Mouse (Mus musculus) embryonic facial prominence, embryonic 13.5 days (tissue): ENCODE measurements at regions not wholly inside any gene's neighbourhood (a gene's known extent, or its start where the extent isn't known, plus 50 kb on each side); places are given as distances from the start of the nearest gene placed in this dataset.
"Not testable (repeated sequence)": the region's sequence is repeated elsewhere in the genome, so short reads cannot be mapped to it uniquely, and the experiment has no call there.

ENCODE experiments used
- ATAC-seq: fragments of 200-750 bp; cut with Nextera tagmentation; 2 replicates; pipeline ENCODE4 v1.8.0; 2017; ENCODE audit warnings: low read depth; ENCODE audit not compliant: insufficient number of reproducible peaks, insufficient read depth, low FRiP score, low TSS enrichment
- H3K27ac ChIP-seq: fragments of 300-500 bp; sonication (generic); 2 replicates; pipeline ENCODE4 v1.5.1; 2015; ENCODE audit warnings: moderate library complexity, mild to moderate bottlenecking, inconsistent platforms
- H3K27me3 ChIP-seq: fragments of 300-500 bp; sonication (generic); 2 replicates; pipeline ENCODE4 v1.6.1; 2015; ENCODE audit warnings: mild to moderate bottlenecking, inconsistent platforms
- H3K36me3 ChIP-seq: fragments of 300-500 bp; sonication (generic); 2 replicates; pipeline ENCODE4 v1.6.1; 2015; ENCODE audit warnings: mild to moderate bottlenecking, inconsistent platforms
- H3K4me1 ChIP-seq: fragments of 300-500 bp; sonication (generic); 2 replicates; pipeline ENCODE4 v1.6.1; 2015; ENCODE audit warnings: inconsistent platforms
- H3K4me2 ChIP-seq: fragments of 300-500 bp; sonication (generic); 2 replicates; pipeline ENCODE4 v1.6.1; 2015; ENCODE audit warnings: moderate library complexity, mild to moderate bottlenecking, inconsistent platforms
- H3K4me3 ChIP-seq: fragments of 300-500 bp; sonication (generic); 2 replicates; pipeline ENCODE4 v1.5.1; 2015; ENCODE audit warnings: mild to moderate bottlenecking, inconsistent platforms
- H3K9ac ChIP-seq: fragments of 300-500 bp; sonication (generic); 2 replicates; pipeline ENCODE4 v1.6.1; 2015; ENCODE audit warnings: mild to moderate bottlenecking, inconsistent platforms
- H3K9me3 ChIP-seq: fragments of 300-500 bp; sonication (generic); 2 replicates; pipeline ENCODE4 v1.6.1; 2016; ENCODE audit warnings: inconsistent platforms
- WGBS: fragments of 180-500 bp; shearing (Covaris S2); methylation state at CpG from one replicate; pipeline ENCODE4 v1.1.7; 2015; ENCODE audit warnings: mixed read lengths; 5-methylcytosine and 5-hydroxymethylcytosine counted together

DNA sequence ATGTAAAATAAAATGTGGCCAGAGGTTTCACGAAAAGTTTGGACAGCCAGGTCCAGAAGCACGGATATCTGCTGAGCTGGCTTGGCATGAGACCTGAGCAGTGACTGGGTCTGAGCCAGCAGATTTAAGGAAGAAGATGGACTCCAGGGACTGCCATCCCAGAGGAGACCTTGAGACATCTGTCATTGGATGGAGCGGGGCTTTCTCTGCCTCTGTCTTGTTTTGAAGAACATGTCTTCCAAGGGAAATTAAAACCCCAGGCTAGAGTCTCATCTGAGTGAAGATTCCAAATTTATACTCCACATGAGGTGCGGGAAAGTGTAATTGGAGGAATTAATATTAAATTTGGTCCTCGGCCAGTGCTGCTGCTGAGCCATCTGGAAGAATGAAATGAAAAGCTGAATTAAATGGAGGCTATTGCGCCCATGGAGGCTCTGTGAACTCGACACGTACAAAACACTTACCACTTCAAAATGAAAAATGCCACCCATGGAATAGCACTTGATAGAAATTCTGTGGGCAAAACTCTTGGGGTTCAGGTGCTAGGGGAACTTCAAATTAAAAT, 129.8 kb upstream of the Adcy2 start:
- WGBS, result 82% methylated on average over 8 of the region's 8 CpGs
- Histone ChIP-seq H3K9ac (no peak overlapping the region), H3K27me3 (no peaks in the 10 kb centered on the region), H3K4me3 (no peak overlapping the region), H3K4me1 (no peaks in the 10 kb centered on the region), H3K9me3 (no peaks in the 10 kb centered on the region), H3K36me3 (no peaks in the 10 kb centered on the region), H3K4me2 (no peak overlapping the region), H3K27ac (no peak overlapping the region)
- no peak for ATAC-seq

DNA sequence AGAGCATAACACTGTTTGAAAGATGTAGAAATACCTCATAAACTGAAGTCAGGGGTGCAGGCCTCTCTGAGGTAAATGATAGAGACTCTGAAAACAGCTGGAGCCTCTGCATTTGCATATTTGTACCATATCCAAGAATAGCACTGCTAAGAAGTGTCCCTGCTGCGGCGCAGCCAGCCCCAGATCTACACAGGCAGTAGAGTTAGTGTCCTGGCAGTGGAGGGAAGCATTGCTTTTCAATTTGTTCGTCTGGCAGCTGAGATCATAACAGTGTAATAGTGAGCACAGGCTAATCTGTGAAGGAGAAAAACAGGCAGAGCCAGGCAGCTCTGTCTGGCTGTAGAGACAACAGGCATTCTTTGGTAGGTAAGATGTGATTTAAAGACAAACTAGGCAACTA, 128.2 kb upstream of the Adcy2 start:
- Histone ChIP-seq H3K9me3 (no peaks in the 10 kb centered on the region), H3K36me3 (no peaks in the 10 kb centered on the region), H3K4me2 (no peak overlapping the region), H3K9ac (no peak overlapping the region), H3K27ac (no peak overlapping the region), H3K4me1 (no peaks in the 10 kb centered on the region), H3K4me3 (no peak overlapping the region), H3K27me3 (no peaks in the 10 kb centered on the region)
- no peak for ATAC-seq
- 60% methylated on average over 3 of the region's 3 CpGs for WGBS

DNA sequence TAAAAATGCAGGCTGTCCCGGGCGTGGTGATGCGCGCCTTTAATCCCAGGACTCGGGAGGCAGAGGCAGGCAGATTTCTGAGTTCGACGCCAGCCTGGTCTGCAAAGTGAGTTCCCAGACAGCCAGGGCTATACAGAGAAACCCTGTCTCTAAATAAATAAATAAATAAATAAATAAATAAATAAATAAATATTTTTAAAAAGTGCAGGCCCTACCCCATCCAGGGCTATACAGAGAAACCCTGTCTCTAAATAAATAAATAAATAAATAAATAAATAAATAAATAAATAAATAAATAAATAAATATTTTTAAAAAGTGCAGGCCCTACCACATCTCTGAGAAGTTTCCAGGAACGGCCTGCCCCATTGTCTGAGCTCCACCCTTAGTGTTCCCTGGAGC, 119.4 kb upstream of the Adcy2 start:
- H3K4me2 ChIP-seq, H3K9ac ChIP-seq, H3K36me3 ChIP-seq, H3K4me3 ChIP-seq, H3K27me3 ChIP-seq, H3K27ac ChIP-seq, H3K9me3 ChIP-seq, H3K4me1 ChIP-seq: not testable (repeated sequence)
- ATAC-seq, result 0 out of 2 replicates have a peak, but pooled peaks have one; percentile 43
- WGBS, result 95% methylated on average over 8 of the region's 8 CpGs

DNA sequence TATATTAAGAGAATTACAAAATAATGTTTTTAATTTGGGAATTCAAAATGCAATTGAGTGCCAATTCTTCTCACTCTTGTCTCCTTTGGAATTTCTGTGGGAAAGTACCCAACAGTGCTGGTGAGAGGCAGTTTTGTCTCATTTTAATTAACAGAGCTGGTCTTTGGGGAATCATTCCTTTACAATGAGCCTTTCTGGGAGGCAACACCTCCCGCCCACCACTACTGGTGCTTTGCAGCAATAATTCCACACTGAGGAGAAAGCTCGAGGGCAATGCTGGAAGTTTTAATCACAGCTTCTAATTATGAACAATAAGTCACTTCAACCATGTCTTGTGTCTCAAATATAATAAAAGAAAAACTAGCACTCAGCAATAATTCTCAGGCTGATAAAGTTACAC, 109.8 kb upstream of the Adcy2 start:
- Histone ChIP-seq H3K4me1 (no peaks in the 10 kb centered on the region), H3K4me3 (no peak overlapping the region), H3K9me3 (no peaks in the 10 kb centered on the region), H3K4me2 (no peak overlapping the region), H3K27ac (no peak overlapping the region), H3K36me3 (no peaks in the 10 kb centered on the region), H3K27me3 (no peaks in the 10 kb centered on the region), H3K9ac (no peak overlapping the region)
- 62% methylated on average over 2 of the region's 2 CpGs for WGBS
- no peak for ATAC-seq

DNA sequence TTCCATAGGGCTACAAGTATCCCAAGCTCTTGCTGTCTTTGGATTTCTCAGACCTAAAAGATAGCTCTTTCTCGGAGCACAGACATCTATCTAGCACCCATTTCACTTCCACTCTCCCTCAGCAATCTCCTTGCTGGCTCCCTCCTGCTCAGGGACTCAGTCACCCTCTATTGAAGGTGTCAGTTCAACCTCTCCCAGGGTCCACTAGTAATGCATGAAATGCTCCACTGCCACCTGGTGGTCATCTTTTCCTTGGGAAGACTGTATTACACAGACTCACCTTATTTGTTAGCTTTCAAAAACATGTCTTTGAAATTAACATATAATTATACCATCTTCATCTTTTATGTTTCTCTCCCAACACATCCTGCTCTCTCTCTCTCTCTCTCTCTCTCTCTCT, 87.3 kb upstream of the Adcy2 start:
- Histone ChIP-seq H3K4me2 (no peak overlapping the region), H3K36me3 (no peaks in the 10 kb centered on the region), H3K27me3 (no peaks in the 10 kb centered on the region), H3K4me3 (no peak overlapping the region), H3K4me1 (no peaks in the 10 kb centered on the region), H3K27ac (no peak overlapping the region), H3K9ac (no peak overlapping the region), H3K9me3 (no peaks in the 10 kb centered on the region)
- 48% methylated on average over 1 of the region's 1 CpGs for WGBS
- ATAC-seq, result peak; percentile 56; the same call in 1 of the 2 replicates

DNA sequence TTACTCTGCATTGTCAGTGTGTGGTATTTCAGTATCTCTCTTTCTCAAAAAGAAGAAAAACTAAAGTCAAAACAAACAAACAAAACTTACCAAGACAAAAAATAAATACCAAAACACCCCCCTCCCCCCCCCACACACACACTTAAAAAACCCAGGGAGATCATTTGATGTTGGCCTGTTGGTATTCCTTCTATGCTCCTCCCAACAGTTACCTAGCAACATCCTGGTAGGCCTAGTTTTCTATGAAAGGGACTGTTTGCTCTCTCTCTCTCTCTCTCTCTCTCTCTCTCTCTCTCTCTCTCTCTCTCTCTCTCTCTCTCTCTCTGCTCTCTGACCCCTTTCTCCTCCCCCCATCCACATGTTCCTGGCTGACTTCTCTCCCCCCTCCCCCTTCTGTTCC, 71.0 kb upstream of the Adcy2 start:
- no peak overlapping the region for H3K4me2 ChIP-seq
- no peak overlapping the region for H3K27ac ChIP-seq
- no peaks in the 10 kb centered on the region for H3K9me3 ChIP-seq
- no peaks in the 10 kb centered on the region for H3K36me3 ChIP-seq
- H3K27me3 ChIP-seq, result no peaks in the 10 kb centered on the region
- H3K4me1 ChIP-seq, result no peaks in the 10 kb centered on the region
- no peak overlapping the region for H3K4me3 ChIP-seq
- H3K9ac ChIP-seq, result no peak overlapping the region
- ATAC-seq, result no peak

DNA sequence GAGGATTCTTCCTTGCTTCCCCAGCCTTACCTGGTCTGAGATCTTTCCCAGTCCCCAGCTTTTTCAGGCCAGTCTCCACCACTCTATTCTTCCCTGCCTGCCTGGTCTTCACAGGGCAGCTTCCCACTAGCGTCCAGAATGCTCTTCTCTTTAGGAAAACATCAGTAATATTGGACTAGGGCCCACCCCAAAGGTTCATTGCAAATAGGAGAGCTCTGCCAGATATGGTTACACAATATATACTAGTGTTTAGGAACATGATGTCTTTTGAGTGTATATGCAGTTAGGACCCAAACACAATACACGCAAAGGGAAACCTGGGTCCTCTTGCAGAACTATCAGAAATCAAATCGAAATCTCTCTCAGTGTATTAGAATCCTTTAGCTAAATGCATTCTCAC, 70.5 kb upstream of the Adcy2 start:
- no peak for ATAC-seq
- WGBS, result 87% methylated on average over 3 of the region's 3 CpGs
- H3K4me1 ChIP-seq, result no peaks in the 10 kb centered on the region

DNA sequence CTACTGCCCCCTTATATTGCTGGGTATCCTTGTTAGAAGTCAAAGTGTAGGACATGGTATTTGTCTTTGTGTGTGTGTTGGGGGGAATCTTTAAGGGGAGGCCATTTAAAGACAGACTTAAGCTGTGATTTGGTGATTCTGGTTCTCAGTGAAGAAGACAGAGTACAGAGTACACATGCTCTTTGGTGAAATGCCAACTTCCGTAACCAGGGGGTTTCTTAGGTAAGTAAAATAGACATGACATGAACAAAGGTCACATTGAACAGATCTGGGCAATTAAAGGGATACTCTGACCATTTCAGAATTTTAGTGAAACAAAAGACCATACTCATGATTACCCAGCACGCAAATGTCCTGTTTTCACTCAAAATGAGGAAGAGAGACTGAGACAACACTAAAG, 67.3 kb upstream of the Adcy2 start:
- WGBS, result 72% methylated on average over 2 of the region's 2 CpGs
- no peaks in the 10 kb centered on the region for H3K4me1 ChIP-seq
- H3K9me3 ChIP-seq, result no peaks in the 10 kb centered on the region
- H3K27me3 ChIP-seq, result no peaks in the 10 kb centered on the region
- no peak overlapping the region for H3K9ac ChIP-seq
- ATAC-seq, result no peak
- no peak overlapping the region for H3K4me2 ChIP-seq
- no peak overlapping the region for H3K4me3 ChIP-seq
- no peaks in the 10 kb centered on the region for H3K36me3 ChIP-seq
- no peak overlapping the region for H3K27ac ChIP-seq

More for the DNA sequence above, 70.5 kb upstream of the Adcy2 start:
- H3K9me3 ChIP-seq, result no peaks in the 10 kb centered on the region
- H3K36me3 ChIP-seq, result no peaks in the 10 kb centered on the region
- no peaks in the 10 kb centered on the region for H3K27me3 ChIP-seq
- H3K9ac ChIP-seq, result no peak overlapping the region
- H3K4me2 ChIP-seq, result no peak overlapping the region
- no peak overlapping the region for H3K27ac ChIP-seq
- H3K4me3 ChIP-seq, result no peak overlapping the region

DNA sequence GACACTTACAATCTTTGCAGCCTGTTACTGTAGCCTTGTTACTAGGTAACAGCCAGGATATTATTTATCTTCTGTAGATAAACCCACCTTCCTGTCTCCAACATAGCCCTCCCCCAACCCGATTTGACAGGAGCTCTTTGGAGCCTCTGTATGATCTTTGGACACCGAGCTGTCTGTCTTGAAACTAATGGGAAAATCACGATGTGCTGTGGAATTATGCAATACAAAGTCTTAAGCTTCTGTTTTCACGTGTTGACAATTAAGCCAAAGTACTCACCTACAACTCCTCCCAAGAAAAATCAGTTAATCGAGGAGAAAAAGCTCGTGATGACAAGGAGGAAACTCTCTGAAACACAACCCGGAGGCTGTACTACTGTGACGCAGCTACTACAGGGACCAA, 65.9 kb upstream of the Adcy2 start:
- Histone ChIP-seq H3K4me3 (no peak overlapping the region), H3K9ac (no peak overlapping the region), H3K27ac (no peak overlapping the region), H3K9me3 (no peaks in the 10 kb centered on the region), H3K4me2 (no peak overlapping the region), H3K27me3 (no peaks in the 10 kb centered on the region), H3K4me1 (no peaks in the 10 kb centered on the region), H3K36me3 (no peaks in the 10 kb centered on the region)
- 81% methylated on average over 8 of the region's 8 CpGs for WGBS
- no peak for ATAC-seq

DNA sequence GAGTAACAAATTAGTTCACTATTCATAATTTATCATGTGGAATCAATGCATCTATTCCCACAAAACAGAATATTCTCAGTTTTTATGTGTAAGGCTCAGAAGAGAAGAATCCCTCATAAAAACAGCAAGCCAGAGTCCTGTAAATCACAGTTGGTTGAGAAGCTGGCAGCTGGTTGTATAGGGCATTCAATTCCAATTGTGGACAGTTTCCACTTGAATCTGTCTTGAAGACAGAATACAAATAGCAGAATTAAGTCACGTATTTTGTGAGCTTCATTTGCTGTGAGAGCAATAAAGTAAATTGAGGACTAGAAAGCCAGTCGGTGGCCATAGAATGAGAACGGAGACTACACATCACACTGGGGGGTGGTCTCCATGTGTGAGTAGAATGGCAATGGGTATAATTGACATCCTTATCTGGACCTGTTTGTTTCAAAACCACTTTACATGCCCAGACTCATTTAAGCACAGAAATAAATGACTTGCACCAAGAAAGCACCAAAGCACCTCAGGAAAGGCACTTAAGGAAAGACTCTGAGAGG, 63.4 kb upstream of the Adcy2 start:
- no peak overlapping the region for H3K4me2 ChIP-seq
- H3K9ac ChIP-seq, result no peak overlapping the region
- no peaks in the 10 kb centered on the region for H3K27me3 ChIP-seq
- no peaks in the 10 kb centered on the region for H3K4me1 ChIP-seq
- H3K4me3 ChIP-seq, result no peak overlapping the region
- H3K27ac ChIP-seq, result no peak overlapping the region
- 87% methylated on average over 3 of the region's 3 CpGs for WGBS
- H3K9me3 ChIP-seq, result no peaks in the 10 kb centered on the region
- no peaks in the 10 kb centered on the region for H3K36me3 ChIP-seq
- ATAC-seq, result no peak

DNA sequence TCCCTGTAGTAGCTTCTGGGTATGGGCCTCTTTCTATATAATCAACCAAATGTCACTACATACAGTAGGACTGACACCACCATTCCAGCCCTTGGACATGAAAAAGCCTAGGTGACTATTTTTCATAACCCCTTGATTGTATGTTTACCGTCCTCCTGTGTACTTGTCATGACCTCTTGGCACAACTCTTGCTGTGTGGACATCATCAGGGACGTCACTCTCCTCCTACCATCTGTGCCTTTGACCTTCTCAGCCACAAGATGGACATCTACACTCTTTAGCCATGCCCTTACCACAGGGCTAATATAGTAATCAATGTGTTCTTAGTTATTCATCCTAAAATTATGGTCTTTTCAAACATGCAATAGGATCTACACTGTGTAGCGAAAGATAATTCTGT, 62.1 kb upstream of the Adcy2 start:
- no peak overlapping the region for H3K4me2 ChIP-seq
- H3K27ac ChIP-seq, result no peak overlapping the region
- H3K27me3 ChIP-seq, result no peaks in the 10 kb centered on the region
- no peaks in the 10 kb centered on the region for H3K9me3 ChIP-seq
- 84% methylated on average over 3 of the region's 3 CpGs for WGBS
- H3K9ac ChIP-seq, result no peak overlapping the region
- H3K36me3 ChIP-seq, result no peaks in the 10 kb centered on the region
- H3K4me1 ChIP-seq, result no peaks in the 10 kb centered on the region
- H3K4me3 ChIP-seq, result no peak overlapping the region
- ATAC-seq, result no peak
